Mouse (Mus musculus): ENCODE results near the gene Lrrc15.

DNA sequence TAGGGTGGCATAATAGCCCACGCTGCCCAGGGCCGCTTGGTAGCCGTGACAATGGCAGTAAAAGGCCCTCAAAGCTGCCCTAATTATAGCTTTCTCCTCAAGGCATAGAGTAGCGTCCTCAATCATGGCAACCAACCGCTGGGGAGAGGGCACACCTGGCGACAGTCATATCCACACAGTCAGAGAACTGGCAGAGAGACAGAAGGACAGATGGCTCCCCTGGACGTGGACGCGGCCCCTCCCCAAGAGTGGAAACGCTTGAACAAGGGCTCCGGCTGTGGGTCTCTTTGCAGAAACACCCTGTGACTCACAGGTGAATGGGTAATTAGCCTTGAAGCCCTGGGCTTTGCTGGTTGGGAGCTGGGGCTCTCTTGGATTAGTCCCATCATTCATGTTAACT lies 4.7 kb downstream of the Lrrc15 start:
- no peak for TF ChIP-seq GATA1 (IDR thresholded peaks at IDR 0.05; ENCODE audit: borderline replicate concordance, low read length)
- no peak for TF ChIP-seq FLI1 (IDR thresholded peaks at IDR 0.05; ENCODE audit: low read length)

Data from megakaryocyte, embryonic 14.5 days (primary cell).